Mouse (Mus musculus) fat pad, adult 2 months (tissue): ENCODE results near the gene Ngdn.
"Not testable (repeated sequence)": the region's sequence is repeated elsewhere in the genome, so short reads cannot be mapped to it uniquely, and the experiment has no call there.

ENCODE experiments used
- DNase-seq: peaks from one replicate; pipeline ENCODE4 v3.0.0-alpha.2; 2011; ENCODE audit warnings: low read depth, low spot score; ENCODE audit errors: extremely low read depth

Gene Ngdn

DNA sequence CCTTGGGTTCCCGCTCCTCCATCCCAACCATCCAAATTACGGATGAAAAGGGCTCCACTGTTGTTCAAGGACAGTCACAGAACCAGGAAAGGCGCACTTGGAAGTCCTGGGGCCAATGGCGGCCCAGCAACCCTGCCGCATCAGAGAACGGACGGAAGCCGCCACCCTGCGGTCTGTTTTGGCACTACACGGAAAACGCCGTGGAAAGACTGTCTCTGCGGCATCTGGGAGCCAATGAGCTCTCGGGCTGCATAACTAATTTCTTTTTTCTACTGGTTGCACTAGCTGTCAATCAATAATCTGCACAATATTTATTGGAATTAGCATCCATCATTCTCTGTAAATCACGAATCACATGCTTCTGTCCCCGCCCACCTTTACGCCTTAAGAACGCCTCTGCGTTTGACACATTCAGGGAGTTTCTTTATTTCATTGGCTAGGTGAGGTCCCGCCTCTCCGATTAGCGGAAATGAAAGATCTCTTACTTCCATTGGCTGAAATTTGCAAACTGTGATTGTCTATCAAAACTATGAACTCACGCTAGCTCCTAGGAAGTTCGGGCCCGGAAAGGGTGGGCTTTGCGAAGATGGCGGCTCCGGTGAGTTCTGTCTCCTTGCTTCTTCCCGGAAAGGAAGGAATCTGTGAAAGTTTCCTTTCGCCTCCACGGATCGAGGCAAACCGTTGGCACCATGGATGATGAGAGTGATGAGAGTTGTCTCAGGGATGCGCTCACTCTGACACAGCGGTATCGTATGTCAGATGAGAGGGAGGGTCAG, at the start of gene Ngdn:
Gene Ngdn, plus strand, starts transcription at position 464 of the 776 bp plus-strand sequence.
- DNase-seq: peak; percentile 99

DNA sequence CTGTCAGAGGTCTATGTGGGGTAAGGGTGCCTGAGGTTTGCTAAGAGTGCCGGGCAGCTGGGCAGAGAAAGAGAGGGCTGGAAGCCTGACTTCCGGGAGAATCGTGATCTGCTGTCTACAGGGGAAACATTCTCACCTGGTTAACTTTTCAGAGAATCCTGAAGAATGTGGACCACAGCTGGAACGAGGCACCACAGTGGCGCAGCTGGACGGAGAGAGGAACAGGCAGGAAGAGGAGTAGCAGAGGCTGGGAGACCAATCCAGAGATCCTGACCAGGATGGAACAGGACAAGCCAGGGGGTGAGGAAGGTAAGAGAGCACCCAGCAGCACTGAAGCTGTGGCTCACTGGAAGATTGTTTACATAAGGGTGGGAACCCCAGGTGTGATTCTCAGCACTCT, 49.6 kb upstream of the Ngdn start:
- DNase-seq: no peak

DNA sequence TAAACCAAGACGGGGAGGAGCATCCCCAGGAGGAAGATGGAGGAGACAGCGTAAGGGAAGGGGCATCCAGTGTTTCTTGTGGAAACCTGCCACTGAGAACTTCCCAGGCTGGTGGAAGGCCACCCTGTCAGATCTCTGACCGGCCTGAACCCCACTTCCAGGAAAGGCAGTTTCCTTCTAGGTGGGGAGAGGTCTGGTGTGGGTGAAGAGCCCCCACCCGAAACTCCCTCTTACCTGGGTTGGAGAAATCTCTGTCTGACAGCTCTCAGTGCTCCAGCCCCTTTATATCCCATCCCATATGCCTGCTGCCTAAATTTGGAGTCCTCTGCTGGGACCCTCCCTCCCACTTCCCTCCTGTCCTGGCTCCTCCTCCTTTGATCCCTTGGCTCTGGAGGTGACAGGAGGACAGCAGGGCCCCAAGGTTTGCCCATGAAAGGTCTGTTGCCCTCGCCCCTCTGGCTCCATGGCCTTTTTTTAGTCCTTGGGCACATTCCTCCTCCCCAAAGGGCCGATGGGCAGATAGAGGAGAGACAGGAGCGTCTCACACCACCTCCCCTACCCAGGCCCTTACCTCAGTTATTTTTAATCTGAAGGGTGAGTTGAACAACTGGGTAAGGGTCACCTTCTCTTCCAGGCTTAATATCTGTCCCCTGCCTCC, 48.8 kb upstream of the Ngdn start, which contains the start of gene Myh6:
Gene Myh6, minus strand, starts transcription at position 608 of the 658 bp plus-strand sequence.
- DNase-seq: no peak

DNA sequence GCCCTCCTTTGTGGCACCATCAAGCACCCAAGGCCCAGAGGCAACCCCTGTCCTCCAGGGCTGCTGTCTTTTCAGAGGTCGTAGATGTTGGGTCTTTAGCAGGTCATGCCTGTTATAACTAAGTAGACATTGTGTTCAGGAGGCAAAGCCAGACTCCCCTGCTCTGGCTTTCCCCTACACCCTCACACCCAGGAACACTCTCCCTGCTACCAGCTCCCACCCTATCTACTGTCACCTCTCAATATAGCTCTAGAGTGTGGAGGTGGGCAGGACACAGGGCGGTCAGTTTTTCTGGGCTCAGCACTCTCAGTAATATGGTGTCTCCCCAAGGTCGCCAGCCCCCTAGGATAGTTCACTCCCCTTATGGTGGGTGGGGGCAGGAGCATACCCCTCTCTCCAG, 47.4 kb upstream of the Ngdn start:
- DNase-seq: no peak

DNA sequence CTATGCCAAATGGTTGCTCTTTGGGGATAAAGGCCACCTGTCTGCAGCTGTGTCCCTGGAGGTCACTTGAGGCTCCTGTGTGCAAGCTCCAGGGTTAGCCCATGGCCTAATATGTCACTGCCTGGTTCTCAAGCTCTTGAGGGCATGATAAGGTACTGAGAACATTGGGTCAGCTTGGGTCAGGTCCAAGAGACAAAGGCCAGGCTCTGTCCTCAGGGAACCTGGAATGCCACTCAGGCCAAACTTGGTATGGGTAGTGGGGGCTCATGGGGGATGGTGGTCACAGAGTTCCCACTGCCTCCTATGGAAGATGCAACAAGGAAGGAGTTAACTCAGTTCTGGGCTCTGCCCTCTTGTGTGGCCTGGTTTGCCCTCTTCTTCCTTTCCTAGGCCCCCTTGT, 46.9 kb upstream of the Ngdn start:
- no peak for DNase-seq

DNA sequence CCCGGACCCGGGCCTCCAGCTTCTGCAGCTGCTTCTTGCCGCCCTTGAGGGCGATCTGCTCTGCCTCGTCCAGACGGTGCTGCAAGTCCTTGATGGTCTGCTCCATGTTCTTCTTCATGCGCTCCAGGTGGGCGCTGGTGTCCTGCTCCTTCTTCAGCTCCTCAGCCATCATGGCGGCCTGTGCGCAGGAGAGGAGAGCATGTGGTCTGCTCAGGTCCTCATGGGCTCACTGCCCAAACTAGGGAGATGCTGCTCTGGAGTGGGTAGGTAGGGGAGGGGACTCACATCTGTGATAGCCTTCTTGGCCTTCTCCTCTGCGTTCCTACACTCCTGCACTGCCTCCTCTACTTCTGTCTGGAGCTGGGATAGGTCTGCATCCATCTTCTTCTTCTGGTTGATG, 42.5 kb upstream of the Ngdn start:
- DNase-seq: not testable (repeated sequence)

DNA sequence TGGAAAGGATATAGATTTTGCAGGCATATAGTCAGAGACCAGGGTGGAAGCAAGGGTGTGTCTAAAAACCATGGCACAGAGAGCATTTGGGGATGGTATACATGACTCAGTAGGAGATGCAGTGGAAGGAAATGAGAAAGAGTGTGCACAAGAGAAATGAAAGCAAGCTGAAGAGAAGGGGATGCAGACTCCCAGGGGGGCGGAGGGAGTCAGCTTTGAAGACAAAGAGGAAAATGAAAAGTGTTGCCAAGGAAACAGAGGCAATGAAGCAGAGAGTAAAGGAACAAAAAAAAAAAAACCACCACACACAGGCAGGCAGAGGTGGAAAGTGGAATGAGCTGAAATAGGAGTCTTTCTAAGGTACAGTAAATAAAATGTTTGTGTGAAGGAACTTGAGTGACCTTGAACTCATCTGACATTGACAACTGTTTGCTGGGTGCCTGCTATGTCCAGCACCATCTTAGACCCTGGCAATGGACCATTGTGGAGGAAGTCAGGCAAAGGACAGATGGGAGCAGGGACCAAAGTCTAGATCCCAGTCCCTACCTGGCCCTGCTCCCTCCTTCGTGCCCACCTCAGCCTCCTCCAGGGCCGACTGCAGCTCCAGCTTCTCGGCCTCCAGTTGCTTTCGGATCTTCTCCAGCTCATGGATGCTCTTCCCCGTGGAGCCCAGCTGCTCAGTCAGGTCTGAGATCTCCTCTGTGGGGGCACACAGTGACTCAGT, 41.0 kb upstream of the Ngdn start:
- no peak for DNase-seq

DNA sequence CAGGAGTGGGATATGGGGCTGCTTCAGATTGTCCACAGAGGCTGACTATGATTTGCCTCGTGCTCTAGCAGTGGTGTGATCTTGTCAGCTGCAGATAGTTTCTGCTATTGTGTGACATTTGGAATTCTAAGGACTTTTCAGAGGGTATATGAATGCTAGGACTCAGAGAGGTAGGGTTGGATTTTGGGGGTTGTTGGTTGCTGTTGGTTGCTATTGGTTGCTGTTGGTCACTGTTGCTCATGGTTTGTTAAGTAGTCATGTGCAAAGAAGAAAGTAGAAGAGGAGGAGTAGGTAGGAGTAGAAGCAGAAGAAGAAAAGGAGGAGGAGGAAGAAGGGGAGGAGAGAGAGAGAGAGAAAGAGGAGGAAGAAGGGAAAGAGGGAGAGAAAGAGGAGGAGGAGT, 38.6 kb upstream of the Ngdn start, which contains the start of gene Gm17428:
Gene Gm17428, plus strand, starts transcription at position 301 of the 400 bp plus-strand sequence.
- no peak for DNase-seq

DNA sequence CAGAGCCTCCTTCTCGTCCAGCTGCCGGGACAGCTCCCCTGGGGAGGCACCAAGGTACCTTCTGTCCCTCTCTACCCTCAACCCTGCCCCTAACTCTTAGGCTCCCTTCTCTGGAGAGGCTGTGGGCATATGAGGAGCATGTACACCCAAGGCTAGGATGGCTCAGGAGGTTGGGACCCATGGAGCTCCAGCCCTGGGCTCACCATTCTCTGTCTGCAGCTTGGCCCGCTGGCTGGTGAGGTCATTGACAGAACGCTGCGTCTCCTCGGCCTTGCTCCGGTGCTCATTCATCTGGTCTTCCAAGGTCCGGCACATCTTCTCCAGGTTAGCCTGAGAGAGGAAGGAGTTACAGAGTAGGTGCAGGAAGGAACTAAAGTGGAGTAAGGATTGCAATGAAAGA, 36.6 kb upstream of the Ngdn start:
- no peak for DNase-seq

DNA sequence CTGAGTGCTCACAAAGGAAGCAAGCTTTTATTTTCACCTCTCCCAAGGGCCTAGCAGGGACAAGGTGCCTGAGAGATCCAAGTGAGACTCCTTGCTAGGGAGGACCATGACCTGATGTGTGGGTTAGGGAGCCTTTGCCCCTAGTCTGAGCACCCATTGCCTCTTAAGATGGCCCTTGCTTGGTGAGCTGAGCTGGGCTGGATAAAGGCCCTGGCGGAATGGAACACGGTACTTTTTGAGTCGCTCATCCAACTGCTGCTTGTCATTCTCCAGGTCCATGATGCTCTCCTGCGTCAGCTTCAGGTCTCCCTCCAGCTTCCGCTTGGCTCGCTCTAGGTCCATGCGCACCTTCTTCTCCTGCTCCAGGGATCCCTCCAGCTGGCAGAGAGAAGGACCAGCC, 33.3 kb upstream of the Ngdn start:
- no peak for DNase-seq

DNA sequence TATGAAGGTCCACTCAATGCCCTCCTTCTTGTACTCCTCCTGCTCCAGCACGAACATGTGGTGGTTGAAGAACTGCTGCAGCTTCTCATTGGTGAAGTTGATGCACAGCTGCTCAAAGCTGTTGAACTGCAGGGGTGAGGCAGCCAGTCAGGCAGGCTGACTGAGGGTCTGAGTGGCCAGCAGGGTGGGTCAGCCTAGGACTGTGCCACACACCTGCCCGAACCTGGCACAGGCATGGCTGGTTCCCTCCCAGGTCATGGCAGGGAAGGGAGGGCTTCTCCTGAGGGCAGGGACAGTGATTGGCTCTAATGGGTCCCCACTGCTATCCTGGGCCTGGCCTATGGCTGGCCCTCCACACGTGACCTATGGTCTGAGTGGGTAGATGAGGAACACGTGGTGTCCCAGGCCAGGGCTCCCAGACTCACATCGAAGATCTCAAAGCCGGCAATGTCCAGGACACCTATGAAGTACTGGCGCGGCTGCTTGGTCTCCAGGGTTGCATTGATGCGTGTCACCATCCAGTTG, 26.8 kb upstream of the Ngdn start:
- not testable (repeated sequence) for DNase-seq

DNA sequence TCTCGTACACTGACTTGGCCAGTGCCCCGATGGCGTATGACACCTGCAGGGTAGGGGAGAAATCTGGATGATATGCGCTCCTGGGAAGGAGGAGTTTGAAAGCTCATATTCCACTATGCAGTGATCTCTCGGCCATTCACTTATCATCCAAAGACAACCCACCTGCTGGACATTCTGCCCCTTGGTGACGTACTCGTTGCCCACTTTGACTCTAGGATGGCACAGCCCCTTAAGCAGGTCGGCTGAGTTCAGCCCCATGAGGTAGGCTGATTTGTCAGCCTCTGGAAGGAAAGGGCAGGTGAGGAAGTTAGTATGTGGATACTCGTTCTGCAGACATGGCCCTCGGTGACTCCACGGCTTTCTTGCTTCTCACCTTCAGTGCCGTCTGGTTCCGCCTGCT, 26.4 kb upstream of the Ngdn start:
- no peak for DNase-seq

DNA sequence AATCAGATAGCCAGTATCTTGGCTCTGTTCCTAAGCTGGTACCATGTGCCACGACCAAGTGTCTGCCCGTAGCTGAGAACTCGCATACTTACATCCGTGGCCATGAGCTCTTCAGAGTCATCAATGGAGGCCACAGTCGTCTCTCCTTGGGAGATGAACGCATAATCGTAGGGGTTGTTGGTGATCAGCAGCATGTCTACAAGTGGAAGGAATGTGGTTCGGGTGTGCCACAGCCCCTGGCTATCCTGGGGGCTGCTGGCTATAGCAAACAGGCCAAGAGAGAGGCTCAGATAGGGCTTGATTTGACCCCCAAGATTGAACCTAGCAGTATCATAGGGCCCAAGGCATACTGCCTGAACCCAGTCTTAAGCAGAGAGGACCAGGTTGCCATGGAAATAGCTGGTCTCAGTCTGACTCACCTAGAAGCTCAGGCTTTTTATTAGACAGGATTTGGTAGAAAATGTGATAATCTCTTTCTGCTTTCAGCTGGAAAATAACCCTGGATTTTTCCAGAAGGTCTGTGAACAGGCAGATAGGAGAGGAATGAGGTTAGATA, 25.3 kb upstream of the Ngdn start:
- no peak for DNase-seq

DNA sequence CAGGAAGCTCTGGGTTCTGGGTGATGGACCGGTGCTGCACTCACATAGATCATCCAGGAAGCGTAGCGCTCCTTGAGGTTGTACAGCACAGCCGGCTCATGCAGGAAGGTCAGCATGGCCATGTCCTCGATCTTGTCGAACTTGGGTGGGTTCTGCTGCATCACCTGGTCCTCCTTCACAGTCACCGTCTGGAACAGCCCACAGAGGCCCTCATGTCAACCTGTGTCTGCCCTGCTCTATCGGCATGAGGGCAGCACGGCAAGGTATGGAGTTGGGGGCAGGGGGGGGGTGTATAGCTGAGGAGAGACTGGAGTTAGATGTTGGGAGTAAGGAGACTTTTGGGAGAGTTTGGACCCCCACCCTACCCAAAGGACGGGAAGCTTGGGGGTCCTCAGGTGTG, 23.1 kb upstream of the Ngdn start:
- DNase-seq: no peak

DNA sequence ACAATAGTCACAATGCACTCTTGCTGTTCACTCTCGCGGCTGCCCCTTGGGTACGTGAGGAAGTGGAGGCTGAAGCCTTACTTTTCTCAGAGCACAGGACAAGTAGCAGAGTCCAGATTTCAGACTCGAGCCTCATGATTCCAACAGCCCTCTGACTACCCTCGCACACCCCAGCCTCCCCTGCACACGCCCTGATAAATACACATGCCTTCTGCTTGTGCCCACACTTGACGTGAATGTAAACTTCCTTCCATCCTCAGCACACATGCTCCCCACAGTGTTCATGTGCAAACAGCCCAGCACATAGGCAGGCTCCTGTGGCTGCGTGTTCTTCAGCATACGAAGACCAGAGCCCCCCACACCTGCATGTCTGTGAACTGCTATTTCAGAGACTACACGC, 21.6 kb upstream of the Ngdn start:
- no peak for DNase-seq

DNA sequence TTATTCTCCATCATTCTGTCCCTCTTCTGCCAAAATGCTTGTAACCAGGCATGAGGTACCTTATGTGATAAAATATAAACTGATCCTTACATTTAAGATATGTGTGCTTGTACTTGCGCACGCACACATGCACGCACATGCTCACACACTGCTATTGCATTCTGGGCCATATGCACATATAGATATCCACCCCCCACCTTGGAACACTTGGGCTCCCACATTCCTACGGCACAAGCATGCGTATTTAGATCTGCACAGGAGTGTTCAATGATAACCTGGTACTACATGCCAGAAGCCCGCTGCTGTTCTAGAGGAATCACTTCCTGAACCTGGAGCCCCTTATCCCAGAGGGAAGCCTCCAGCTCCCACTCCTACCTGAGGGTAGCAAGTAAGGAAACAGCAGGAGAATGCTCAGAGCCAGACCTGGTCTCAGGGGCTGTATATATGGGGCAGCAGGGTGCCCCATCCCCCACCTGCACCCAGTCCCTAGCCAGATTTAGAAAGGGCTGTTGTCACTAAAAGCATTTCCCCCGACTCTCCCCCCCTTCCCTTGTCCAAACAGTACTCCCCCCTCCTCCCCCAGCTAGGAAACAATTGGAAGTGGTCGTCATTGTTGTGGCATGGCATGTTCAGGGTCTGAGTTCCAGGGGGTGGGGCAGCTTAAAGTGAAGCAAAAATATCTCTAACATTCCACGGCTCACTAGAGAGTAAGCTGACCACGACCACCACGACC, 21.0 kb upstream of the Ngdn start, which contains the start of gene Myh7:
Gene Myh7, minus strand, starts transcription at position 491 of the 733 bp plus-strand sequence.
- DNase-seq: no peak

DNA sequence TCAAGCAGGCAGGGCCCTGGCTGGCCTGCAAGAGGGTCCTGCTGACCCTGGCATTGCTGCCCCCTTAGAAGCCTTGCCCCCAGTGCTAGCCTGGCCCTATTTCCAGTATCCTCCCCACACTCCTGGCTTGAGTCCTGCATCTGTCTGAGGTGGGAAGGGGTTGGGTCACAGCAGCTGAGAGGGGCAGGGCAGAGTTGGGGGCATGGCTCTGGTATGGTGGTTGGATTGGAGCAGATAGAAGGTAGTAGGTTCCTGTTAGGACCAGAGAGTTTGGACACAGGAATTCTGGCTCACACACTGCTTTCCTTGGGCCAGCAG, 20.4 kb upstream of the Ngdn start:
- DNase-seq: no peak

DNA sequence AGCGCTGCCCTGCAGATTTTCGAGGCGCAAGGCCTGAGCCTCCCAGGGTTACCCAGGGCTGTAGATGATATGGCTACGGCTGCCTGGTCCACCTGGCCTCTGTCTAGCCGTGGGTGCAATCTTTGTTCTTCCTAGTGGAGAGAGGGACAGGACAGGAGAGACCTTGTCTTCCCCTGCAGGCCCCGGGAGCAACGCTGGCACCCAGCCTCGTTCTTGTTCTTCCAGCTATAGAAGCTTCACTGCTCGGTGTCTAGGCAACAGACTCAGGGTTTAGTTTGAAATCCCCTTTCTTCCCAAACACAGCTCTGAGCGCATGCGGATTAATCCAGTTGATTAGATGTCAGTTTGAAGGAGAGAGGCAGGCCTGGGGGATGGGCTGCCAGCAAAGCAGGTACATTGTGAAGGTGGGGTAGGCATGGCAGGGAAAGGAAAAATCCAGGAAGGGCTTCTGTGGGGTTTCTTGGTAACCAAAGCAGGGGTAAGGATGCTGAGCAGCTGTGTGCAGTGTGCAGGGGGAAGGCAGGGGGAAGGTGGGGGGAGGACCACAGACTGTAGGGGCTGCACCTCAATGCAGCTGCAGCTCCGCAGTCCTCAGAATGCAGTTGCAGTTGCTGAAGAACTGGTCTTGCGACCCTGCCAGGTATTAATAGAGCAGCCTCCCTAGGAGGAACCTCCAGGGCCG, 19.7 kb upstream of the Ngdn start:
- no peak for DNase-seq

DNA sequence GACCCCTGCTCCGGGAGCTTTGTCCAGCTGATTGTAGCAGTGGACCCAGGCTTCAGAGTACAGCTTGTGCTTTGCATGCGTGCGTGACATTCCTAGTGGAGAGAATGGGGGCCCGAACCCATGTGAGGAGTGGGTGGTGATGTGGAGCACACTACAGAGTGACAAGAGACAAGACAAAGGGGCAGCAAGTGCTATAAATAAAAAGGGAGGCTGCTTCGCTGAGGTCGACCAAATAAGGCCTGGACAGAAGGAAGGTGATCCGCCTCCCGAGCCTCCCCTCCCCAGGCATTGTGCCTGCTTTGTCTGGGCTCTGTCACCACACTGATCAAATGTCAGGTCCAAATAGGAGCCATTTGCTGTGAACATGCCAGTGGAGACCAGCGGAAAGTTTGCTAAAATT, 18.5 kb upstream of the Ngdn start:
- no peak for DNase-seq

DNA sequence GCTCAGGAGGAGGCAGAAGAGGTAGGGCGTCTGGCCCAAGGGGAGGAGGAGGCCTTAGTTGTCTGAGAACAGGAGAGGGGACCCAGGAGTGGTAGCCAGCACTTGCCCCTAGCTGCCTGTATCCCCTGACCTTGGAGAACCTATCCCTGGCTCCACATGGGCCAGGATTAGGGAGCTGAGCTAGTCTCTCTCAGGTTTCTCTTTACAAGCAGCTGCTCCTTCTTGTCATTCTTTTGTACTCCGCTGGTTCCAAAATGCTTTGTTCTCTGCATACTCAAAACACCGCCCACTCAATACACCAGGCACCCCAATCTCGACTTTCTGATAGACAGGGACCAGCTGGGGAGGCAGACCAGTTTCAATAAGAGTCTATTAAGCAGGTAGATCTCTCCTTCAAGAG, 18.0 kb upstream of the Ngdn start:
- DNase-seq: no peak
